Mouse (Mus musculus): ENCODE measurements at regions not wholly inside any gene's neighbourhood (a gene's known extent, or its start where the extent isn't known, plus 50 kb on each side); places are given as distances from the start of the nearest gene placed in this dataset.

DNA sequence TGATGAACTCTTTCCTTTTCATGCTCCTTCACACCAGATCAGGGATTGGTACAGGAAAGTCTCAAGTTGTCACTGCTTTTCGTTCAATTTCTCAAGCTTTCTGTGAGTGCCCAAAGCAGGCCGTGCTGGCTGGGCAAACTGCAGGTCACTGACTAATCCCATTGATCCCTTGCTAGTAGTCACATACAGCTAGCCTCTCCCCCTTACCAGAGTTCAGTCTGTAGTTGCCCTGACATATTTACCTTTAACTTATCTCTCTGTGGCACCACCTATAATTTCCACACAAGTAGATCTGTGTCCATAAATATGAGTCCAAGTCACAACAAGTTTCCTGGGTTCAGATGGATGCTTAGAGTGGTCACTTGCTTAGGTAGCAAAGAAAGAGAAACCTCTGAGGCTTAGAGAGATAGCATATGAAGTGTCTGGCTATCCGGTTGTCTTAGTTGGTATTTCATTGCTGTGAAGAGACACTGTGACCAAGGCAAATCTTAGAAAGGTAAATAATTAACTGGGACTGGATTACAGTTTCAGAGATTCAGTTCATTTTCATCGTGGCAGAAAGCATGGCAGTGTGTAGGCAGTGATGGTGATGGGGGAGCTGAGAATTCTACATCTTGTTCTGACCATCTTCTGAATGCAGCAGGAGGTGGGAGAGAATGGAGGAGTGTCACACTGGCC is 362.8 kb upstream of the Pcsk5 start:
- no peak for DNase-seq

GRCm38 (mm10) chr19:18189102-18189742 is 351.8 kb upstream of the Pcsk5 start:
- no peak for DNase-seq

- peak; percentile 6 for DNase-seq
Observed at GRCm38 (mm10) chr19:18188122-18188866, 350.9 kb upstream of the Pcsk5 start.

- no peak for DNase-seq
Observed at GRCm38 (mm10) chr19:18185767-18186554, 348.5 kb upstream of the Pcsk5 start.

GRCm38 (mm10) chr19:18185211-18185610 is 347.8 kb upstream of the Pcsk5 start:
- no peak for DNase-seq

DNA sequence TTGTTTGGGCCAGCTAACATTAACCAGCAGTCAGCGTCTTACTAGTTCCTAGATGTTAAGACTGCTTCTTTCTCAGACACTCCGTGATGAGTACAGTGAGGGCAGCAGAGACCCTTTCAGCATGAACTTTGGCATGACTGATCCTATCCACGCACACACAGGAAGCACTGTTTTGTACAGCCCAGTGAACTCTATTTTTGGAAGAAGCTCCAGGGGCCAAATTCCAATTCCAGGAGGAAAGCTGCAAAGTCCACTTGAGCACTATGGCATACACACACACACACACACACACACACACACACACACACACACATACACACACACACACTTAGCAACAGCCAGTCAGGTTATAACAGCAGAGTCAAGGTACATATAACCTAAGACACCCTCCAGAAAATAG is 338.8 kb upstream of the Pcsk5 start:
- DNase-seq = no peak

DNA sequence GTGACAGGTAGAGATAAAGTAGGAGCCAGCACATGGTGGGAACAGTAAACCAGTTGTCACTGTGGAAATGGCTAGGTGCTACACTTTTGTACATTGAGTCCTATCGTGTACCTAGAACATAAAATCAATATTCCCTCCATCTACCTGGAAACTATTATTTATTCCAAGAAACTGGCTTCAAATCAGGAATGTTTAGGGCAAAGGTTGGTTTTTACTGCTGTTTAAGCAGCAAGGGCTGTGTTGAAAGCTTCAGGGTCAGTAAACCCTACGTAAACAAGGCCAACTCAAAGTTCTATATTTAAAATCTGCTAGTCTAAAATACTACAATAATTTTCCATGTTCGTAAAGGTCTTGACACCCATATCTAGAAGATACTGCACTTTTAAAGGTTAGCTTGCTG is 309.1 kb upstream of the Pcsk5 start:
- DNase-seq = no peak

DNA sequence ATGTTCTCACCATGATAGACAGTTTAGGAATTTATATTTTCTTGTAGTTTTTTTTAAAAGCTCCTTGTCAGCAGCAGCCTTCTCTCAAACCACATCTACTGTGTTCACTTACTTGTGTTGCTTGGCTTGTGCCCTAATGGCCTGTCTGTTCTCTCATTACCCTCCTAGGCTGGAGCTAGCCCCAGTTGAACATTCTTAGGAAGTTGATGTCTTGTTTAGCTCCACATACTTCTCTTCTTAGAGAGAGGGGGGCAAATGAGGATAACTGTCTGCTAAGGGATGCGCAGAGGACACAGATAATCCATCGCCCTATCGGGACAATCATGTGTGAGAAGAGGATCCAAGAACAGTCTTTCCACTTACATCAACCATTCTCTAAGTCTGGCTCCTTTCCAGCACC is 293.5 kb upstream of the Pcsk5 start:
- no peak for DNase-seq

- no peak for DNase-seq
Observed at GRCm38 (mm10) chr19:18128786-18129185, 291.4 kb upstream of the Pcsk5 start.

- DNase-seq = no peak
Observed at GRCm38 (mm10) chr19:18106236-18106635, 268.8 kb upstream of the Pcsk5 start.

DNA sequence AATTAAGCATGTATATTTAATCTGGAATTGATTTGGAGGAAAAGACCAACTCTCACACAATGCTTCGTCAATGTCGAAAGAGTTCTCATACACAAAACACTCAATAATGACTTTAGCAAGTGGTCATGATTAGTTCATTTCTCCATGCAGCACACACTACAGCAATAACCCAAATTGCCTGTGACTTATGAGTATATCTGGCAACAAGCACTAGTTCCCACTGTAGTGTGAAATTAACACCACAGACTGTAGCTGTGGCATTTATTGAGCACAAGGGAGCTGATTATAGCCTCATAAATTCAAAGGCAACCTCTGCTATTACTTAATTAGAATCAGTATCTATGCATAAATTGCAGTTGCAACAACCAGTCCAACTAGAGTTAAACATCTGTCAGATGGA is 267.2 kb upstream of the Pcsk5 start:
- DNase-seq = no peak

- no peak for DNase-seq
Observed at GRCm38 (mm10) chr19:18101423-18102341, 264.2 kb upstream of the Pcsk5 start.

GRCm38 (mm10) chr19:18083312-18083711 is 245.9 kb upstream of the Pcsk5 start:
- no peak for DNase-seq

GRCm38 (mm10) chr19:18068919-18069318 is 231.5 kb upstream of the Pcsk5 start:
- DNase-seq = no peak

DNA sequence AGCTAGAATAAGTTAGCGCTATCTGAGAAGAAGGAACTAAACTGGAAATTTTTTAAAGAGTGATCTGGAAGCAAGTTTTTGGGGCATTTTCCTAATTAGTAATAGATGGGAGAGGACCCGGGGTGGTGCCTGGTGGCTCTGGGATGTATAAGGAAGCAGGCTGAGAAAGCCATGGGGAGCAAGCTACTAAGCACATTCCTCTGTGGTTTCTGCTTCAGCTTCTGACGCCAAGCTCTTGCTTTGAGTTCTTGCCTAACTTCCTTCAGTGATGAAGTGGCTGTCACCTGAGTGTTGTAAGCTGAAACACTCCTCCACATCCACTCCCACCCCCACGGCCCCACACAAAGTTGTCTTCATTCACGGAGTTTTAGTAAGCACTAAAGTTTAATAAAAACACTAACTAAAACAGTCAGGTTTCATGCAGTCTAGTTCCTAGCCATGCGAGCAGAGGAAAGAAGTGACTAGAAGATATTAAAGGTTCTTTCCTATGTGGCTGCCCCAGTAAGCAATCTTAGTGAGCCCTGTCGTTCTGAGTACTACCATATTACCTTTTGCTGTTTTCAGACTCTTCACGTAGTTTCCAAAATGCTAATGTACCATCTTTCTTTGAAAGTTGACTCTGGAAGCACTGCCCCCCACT is 230.5 kb upstream of the Pcsk5 start:
- DNase-seq = no peak

DNA sequence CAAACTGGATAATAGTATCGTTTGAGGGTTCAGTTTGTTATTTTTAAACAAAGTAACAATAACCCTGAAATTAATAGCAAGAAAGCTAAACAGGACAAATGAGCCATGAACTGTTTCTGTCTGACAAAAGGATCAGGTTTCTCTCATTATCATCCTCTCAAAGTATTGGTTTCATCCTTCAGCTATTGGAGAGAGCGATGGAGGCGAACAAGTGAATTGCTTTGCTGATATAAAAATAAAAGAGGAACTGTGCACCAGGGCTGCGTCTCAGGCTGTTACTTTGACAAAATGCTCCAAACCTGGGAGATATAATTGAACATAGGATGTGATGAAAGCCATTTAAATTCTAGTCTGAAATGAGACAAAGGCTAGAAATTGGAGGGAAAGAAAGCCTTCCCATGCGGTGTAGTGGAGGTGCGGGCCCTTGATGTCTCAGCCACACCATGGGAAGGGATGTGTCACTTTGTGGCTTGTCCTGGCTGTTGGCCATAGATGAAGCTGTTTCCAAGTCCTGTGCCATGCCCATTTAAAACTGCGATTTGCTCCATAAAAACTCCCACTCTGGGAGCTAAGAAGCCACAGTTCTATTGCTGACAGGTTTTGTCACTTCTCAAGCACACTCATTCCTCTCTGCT is 219.9 kb upstream of the Pcsk5 start:
- no peak for DNase-seq

GRCm38 (mm10) chr19:18056414-18057254 is 219.2 kb upstream of the Pcsk5 start:
- no peak for DNase-seq

DNA sequence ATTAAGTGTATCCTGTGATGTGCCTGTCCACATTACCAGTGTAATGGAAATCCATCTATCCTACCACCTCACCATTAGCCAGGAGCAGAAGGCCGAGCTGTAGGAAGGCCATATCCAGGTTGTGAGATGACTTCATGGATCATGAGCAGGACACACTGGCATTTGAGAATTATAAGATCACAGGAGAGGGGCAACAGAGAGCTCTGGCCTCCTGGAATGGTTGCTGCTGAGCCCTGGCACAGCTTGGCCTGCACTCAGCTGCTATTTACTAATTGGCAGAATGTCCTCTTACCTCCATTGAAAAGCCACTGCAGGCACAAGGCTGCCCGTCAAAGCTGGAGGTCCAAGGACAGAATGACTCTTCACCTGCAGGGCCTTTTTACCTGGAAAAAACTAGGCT is 212.9 kb upstream of the Pcsk5 start:
- no peak for DNase-seq

GRCm38 (mm10) chr19:18034225-18034624 is 196.8 kb upstream of the Pcsk5 start:
- DNase-seq = no peak

GRCm38 (mm10) chr19:18033599-18033998 is 196.2 kb upstream of the Pcsk5 start:
- DNase-seq = no peak

Measured in right cerebral cortex, postnatal 25 days (tissue).